Mouse (Mus musculus) monocyte, adult 5-6 weeks (primary cell): Measurements from ENCODE around the gene Celf2. TPM values are rescaled to one million over a fixed set of nuclear protein-coding genes. Genes with fewer than 3 reads are reported as not detected.

ENCODE experiments used
- ATAC-seq: fragments of 153-309, 156-312 bp; replicated peaks from 2 replicates; pipeline ENCODE4 v1.8.0; 2017; ENCODE audit warnings: mild to moderate bottlenecking; ENCODE audit not compliant: low TSS enrichment, insufficient number of reproducible peaks, severe bottlenecking, poor library complexity, low FRiP score
- total RNA-seq: library from RNA; stranded (forward); fragments of 200-1000, 200-491, 200-594 nt; gene quantifications from 3 replicates; pipeline ENCODE4 v1.2.3, GENCODE M21; 2017

Gene Celf2
- total RNA-seq, 1 experiment from 2014 or later = 106 TPM

- no peak for ATAC-seq
Observed at GRCm38 (mm10) chr2:7234587-7234986, 274.8 kb downstream of the Celf2 start.

- no peak for ATAC-seq
Observed at GRCm38 (mm10) chr2:7233411-7233810, 276.0 kb downstream of the Celf2 start.

GRCm38 (mm10) chr2:7226785-7227184 is 282.6 kb downstream of the Celf2 start:
- no peak for ATAC-seq

- no peak for ATAC-seq
Observed at GRCm38 (mm10) chr2:7224346-7225071, 284.9 kb downstream of the Celf2 start.

GRCm38 (mm10) chr2:7223538-7223937 is 285.8 kb downstream of the Celf2 start:
- ATAC-seq = no peak

- ATAC-seq = no peak
Observed at GRCm38 (mm10) chr2:7222886-7223285, 286.5 kb downstream of the Celf2 start.

GRCm38 (mm10) chr2:7221856-7222255 is 287.5 kb downstream of the Celf2 start:
- ATAC-seq = no peak

GRCm38 (mm10) chr2:7218101-7218500 is 291.3 kb downstream of the Celf2 start:
- no peak for ATAC-seq

GRCm38 (mm10) chr2:7207691-7208504 is 301.5 kb downstream of the Celf2 start:
- no peak for ATAC-seq

- ATAC-seq = no peak
Observed at GRCm38 (mm10) chr2:7193413-7193812, 315.9 kb downstream of the Celf2 start.

- no peak for ATAC-seq
Observed at GRCm38 (mm10) chr2:7179186-7179585, 330.2 kb downstream of the Celf2 start.

GRCm38 (mm10) chr2:7173271-7174064 is 335.9 kb downstream of the Celf2 start:
- no peak for ATAC-seq

- ATAC-seq = no peak
Observed at GRCm38 (mm10) chr2:7171087-7171696, 338.2 kb downstream of the Celf2 start.

- no peak for ATAC-seq
Observed at GRCm38 (mm10) chr2:7165786-7166185, 343.6 kb downstream of the Celf2 start.

- ATAC-seq = no peak
Observed at GRCm38 (mm10) chr2:7160108-7160507, 349.3 kb downstream of the Celf2 start.

GRCm38 (mm10) chr2:7147303-7147702 is 362.1 kb downstream of the Celf2 start:
- no peak for ATAC-seq

GRCm38 (mm10) chr2:7145541-7146043 is 363.8 kb downstream of the Celf2 start:
- no peak for ATAC-seq

- ATAC-seq = no peak
Observed at GRCm38 (mm10) chr2:7144871-7145270, 364.5 kb downstream of the Celf2 start.

GRCm38 (mm10) chr2:7123366-7123765 is 386.0 kb downstream of the Celf2 start:
- ATAC-seq = no peak
